Mouse (Mus musculus) cerebral cortex, adult 2 months (tissue): ENCODE results near the gene Sigmar1.

Experiments used
- WGBS: fragments of 180-500 bp; shearing (Covaris S2); methylation state at CpG from one replicate; pipeline ENCODE4 v1.1.7; 2018; 5-methylcytosine and 5-hydroxymethylcytosine counted together

Gene Sigmar1

DNA sequence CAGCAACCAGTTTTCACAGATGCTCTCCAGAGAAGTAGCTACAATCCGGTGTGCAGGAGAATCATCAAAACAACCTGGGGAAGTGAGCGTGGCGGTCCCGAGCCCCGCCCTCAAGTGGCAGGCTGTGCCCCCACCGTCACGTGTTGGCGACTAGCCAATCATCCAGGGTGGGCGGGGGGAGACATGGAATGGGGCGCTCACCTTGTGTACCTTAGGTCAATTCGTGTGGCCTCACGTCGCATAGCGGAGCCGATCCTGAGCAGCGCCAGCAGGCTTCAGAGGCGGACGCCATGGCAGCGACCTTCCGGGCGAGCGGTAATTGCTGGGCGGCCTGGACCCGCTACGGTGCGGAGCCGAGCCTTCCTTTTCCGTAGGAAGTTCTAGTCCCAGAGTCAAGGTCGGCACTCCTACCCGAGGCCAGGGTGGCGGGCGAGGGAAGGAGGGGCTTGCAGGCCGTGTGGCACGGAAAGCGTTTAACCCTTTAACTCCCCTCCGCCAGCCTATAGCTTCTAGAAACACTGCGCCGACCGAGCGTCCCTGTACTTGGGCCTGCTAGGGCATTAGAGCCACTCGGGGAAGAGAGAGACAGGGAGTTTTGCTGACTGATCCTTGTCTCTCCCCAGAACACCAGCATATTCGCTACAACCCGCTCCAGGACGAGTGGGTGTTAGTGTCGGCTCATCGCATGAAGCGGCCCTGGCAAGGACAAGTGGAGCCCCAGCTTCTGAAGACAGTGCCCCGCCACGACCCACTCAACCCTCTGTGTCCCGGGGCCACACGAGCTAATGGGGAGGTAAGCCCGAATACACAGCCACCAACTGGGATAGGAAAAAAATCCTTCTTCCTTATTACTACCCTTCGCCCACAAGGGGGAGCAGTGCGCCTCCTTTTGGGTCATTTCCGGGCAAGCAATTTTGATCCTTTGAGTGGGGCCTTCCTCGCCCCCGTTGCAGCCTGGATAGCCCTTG, at the start of gene Sigmar1:
Sigmar1 (minus strand) TSS at position 820 of the 968 bp plus-strand sequence.
- WGBS: under 1% methylated on average over 57 of the region's 57 CpGs

DNA sequence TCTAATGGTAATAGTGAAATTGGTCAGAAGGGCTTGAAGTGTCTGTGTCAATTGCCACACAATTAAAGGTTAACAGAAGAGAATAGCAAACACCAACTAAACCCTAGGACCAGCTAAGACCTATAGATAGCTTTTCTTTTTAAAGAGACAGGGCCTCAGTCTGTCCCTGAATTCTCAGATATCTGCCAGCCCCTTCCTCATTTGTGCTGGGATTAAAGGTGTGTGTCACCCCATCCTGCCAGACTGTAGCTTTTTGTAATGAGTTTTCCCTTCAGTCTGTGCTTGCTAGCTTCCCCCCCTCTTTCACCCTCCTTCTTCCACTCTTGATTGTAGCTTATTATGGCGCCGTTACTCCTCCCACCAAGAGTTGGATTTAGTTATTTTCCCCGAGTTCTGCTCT, 27.2 kb upstream of the Sigmar1 start:
- 20% methylated on average over 3 of the region's 3 CpGs for WGBS

DNA sequence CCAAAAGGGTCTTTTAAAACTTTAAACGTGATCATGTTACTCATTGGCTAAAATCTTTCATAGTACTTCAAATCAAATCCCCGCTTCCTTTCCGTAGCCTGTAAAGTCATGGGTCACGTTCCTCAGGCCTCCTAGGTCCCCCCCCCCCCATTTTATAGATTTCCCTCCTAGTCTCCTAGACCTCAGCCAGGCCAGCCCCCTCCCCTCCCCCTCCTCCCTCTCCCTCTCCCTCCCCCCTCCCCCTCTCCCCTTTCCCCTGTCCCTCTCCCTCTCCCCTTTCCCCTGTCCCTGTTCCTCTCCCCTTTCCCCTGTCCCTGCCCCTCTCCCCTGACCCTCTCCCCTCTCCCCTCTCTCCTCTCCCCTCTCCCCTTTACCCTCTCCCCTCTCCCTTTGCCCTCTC, 26.8 kb upstream of the Sigmar1 start:
- 33% methylated on average over 4 of the region's 4 CpGs for WGBS

DNA sequence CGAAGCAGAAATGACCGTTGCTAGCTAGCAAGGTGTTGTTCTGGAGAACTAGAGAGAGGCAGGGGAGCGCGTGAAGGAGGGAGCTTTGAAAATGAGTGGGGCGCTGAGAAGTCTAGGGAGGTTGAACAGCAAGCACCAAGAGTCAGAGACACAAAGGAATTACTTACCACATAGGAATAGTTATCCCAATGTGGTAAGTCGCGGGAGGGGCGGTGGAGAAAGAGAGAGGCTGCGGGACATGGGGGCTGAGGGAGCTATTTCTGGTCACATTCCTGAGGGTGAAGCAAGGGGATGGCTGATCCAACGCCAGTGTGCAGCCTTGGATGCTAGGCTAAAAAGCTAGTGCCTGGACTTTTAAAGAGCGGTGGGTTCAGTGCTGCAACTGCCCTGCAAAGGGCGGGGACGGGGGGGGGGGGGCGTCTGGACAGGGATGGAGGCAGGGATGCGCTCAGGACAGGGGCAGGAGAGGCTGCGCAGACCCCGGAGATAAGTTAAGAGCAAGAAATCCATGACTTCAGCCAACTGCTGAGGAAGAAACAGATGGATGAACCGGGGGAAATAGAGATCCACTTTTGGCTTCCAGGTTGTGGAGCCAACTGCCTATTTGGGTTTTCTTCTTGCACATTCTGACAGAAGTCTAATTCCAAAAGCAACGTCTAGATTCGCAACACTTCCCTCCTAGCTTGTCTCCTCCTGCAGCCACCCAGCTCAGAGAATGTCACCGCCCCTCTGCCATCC, 26.0 kb upstream of the Sigmar1 start:
- WGBS: 17% methylated on average over 15 of the region's 21 CpGs

DNA sequence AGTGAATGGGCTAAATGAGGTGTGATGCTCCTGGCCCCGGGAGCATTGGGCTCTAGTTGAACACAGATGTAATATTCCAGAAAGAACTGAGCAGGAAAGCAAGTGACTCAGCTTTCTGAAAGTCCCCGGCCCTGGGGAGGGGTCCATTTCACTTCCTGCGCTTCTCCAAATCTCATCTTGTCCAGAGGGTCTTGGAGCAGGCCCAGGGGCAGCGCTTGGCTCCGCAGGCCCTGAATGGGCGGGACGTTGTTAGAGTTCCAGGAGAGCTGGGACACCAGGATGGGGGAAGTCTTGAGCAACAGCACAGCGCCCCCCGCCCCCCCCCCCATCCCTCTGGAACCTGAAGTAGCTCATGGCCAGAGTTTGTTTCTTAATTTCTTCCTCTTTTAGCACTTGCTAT, 25.3 kb upstream of the Sigmar1 start:
- WGBS: 17% methylated on average over 9 of the region's 9 CpGs

DNA sequence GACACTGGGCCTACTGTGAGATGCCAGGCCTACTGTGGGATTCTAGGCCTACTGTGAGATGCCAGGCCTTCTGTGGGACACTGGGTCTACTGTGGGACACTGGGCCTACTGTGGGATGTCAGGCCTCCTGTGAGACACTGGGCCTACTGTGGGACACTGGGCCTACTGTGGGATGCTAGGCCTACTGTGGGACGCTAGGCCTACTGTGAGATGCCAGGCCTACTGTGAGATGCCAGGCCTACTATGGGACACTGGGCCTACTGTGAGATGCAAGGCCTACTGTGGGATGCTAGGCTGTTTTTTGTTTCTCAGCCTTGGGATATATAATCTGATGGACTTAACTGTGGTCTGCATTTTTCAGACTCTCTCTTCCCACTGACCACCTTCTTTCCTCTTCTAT, 19.9 kb upstream of the Sigmar1 start:
- 87% methylated on average over 1 of the region's 1 CpGs for WGBS

DNA sequence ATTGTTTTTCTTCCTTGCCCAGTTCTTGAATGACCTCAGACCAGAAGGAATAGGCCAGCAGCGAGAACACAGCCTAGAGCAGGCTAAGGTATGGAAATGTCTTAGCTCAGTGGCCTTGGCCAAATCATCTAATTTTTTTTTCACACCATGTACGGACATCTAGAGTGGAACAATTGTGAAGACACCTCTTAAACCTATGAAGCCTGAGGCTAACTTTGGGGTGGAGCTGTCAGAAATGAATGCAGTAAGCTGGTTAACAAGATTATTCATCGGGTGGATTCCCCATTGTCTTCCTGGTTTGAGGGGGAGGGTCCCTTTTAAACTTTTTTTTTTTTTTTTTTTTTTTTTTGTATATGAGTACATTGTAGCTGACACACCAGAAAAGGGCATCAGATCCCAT, 18.5 kb upstream of the Sigmar1 start:
- WGBS: 60% methylated on average over 3 of the region's 3 CpGs

DNA sequence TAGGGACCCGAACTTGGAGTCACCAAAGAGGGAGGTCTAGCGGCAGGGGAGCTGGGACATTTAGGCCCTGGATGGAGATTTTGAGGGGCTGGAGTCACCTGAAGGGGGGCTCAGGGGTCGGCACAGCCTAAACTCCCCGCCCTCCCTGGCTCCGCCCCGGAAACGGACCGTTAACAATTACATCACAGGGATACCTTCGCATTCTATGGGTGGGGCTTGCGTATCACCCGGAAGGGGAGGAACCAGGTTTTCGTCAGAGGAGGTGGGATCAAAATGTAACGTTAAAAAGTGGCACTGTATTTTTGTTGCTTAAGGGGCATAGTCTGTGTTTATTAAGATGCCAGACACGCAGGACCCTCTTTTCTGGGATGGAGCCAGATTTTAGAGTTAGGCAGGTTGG, 18.0 kb upstream of the Sigmar1 start, which contains the start of gene Ccl27a:
Ccl27a (minus strand) TSS at position 246 of the 400 bp plus-strand sequence.
- WGBS: 5% methylated on average over 12 of the region's 14 CpGs

DNA sequence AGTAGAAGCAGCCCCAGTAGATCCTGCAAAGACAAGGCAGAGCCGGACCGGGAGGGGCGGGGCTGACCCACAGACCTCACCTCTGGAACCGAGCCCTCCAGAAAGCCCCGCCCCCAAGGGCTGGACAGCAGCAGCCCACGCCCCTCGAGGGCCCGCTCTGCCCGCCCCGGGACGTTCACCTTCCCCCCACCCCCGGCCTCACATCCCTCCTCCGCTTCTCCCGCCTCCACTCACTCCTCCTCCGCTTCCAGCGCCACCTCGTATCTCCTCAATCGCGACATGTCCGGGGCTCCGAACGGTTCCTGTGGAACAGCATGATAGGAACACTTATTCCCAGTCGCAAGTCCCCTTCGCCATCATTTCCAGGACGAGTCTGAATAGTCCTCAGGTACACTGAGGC, 17.5 kb upstream of the Sigmar1 start:
- WGBS: under 1% methylated on average over 20 of the region's 25 CpGs

DNA sequence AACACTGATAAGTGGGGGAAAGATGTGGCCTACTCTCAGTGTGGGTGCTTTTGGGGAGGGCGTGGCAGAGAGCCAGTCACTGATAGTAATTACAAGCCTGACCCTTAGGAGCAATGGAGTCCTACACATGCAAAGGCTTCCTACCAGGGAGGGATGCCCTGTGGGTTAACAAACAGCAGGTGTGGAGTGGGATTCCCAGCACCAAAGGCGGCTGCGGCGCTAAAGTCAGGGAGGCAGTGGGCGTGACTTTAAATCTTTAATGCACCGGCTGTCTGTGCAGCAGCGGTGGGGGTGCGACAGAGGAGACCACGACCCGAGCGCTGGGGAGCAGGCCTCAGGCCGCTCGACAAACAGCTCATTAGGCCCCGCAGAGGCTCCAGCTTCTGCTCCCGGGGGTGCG, 17.0 kb upstream of the Sigmar1 start:
- 7% methylated on average over 10 of the region's 16 CpGs for WGBS

DNA sequence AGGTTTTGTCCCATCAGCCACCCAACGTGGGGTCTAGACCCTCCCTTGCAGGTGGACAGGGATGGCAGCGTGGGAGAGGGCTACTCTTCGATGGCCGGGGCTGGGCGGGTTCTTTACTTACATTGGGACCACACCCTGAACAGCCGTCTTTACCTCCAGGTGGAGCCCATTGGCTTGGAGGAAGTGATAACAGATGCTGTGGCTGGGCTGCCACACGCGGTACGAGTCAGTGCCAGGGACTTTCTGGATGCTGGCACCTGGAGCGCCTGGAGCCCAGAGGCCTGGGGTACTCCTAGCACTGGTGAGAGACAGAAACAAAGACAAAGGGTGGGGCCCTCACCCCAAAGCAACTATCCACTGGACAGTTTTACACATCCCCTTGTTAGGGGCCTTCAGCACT, 11.3 kb upstream of the Sigmar1 start:
- WGBS: 67% methylated on average over 10 of the region's 10 CpGs

DNA sequence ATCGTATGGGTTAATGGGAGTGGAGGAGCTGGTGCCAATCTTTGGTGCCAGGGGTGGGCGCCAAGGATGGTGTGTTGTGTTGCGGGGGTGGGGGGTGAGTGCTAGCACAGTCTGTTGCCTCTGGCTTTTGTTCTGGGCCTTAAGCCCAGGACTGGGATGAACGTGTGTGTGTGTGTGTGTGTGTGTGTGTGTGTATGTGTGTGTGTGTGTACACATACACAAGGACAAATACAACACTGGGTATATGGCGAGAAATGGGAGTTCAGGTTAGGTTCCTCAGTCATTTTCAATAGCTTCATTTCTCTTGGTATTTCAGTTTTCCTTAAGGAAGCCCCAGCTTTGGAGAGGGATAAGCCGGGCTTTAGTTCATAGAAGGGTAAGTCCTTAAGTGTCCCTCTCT, 7.2 kb upstream of the Sigmar1 start:
- 40% methylated on average over 4 of the region's 6 CpGs for WGBS

DNA sequence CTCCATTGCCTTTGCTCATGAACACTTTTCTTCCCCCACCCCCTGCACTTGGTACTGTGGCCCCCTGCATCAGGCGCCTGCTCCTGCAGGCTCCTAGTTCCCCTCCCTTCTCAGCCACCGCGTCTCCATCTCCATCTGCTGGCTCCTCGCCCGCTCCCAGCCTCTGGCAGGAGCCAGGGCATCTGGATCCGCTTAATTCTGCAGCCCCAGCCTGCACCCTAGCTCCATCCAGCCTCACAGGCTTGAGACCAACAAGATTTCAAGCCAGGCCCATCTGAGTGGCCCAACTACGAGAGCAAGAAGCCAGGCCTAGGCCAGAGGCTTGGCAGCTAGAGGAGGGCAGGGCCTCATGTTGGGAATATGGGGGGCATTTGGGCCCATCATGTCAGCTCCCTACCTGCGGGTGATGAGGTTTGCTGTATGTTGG, 6.7 kb upstream of the Sigmar1 start:
- 36% methylated on average over 8 of the region's 8 CpGs for WGBS

DNA sequence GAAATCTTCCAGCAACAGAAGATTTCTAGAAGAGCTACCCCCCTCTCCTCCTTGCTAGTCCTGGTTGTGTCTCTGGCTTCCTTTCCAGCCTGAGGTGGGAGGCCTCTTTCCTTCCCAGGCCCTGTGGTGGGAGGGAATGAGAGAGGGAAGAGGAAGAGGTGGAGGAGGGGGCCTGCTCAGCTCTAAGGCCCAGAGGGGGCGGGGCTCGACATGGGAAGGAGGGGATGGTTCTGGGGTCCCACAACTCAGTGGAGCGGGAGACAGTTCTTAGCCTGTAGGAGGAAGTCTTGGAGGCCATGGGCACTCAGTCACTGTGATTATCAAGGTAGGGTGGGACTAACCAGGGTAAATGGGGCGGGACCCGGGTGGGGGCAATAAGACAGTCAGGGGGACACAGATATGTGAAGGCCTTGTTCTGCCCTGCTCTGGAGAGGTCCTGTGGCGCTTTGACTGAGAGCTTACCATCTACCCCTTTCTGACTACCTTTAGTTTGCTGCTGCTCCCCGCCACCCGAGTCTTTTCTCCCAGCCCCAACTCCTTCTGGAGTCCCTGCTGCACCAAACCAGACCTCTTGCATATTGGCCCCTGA, 6.2 kb upstream of the Sigmar1 start:
- 60% methylated on average over 8 of the region's 8 CpGs for WGBS

DNA sequence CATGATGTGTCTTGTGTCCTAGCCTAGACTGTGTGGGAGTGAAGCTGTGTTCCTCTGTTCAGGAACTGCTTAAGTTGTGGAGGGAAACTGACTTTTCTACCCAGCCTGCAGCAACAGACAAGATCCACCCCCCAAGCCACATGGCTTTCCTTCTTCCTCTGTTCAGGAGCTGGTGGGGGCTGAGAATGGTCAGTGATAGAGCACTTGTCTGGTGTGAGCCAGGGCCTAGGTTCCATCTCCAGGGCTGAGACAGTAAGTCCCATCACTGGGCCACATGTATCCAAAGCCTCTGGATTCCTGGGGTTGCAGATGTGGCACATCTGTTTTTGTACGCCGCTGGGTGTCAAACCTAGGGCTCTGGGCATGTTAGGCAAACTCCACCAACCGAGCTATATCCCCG, 5.0 kb upstream of the Sigmar1 start:
- 56% methylated on average over 4 of the region's 4 CpGs for WGBS

DNA sequence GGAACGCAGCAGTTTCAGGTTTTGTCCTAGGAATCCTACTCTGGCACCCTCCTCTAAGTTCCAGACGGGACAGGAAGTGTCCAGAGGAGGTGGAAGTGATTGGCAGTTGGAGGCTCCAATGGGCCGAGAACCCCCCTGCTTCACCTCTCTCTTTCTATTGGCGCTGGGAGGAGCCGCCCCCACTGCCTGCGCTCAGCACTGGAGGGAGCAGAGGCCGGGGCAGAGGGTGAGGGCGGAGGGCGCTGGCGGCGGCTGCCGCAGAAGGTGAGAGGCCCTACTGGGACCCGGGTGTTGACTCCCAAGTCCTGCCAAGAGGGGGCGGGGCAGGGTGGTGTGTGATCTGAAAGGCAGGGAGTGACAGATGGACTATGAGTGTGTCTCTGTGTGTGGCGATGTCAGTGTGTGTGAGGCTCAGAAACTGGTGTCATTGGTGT, 4.3 kb upstream of the Sigmar1 start:
- WGBS: 8% methylated on average over 15 of the region's 15 CpGs

DNA sequence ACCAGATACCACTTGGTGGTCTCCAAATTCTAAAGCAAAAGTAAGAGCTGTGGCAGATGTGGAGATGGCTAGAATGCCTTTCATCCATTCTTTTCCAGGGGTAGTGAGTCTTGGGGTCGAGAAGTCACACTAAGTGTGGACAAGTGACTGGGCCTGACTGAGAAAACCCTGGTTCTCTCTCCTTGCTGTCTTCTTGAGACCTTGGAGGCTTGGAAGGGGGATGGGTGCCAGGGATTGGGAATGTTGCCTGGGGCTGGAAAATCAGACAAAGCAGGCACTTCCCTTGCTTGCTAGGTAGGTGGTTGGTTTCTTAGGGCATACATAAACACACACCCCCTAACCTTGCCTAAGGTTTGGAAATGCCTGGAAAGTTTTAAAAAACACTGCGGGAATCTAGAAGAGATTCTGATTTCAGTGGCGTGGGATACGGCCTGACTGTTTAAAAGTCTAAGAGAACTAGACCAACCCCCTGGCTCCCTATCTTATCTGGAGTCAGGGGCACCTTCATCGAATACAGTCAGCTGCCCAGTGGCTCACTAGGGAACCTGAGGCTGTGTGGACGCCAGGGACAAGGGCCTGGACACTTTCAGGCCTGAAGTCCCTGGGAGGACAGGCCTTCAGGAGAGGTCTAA, 3.8 kb upstream of the Sigmar1 start:
- 39% methylated on average over 6 of the region's 6 CpGs for WGBS

DNA sequence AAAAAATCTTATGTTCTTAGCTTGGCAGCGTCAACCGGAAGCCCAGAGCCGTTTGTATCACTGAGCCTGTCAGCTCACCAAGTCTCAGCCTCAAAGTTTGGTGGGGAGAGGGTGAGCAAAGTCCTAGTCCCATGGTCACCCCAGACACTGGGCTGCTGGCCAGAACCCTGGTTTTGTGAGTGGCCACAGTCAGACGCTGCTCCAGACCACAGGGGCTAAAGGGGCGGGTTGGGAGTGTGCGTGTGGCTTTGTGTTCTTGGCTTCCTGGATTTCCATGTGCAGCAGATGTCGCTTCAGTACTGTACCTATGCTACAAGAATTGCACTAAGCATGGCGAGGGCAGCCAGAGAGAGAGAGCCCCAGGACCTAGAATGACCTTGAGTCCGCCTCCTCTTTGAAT, 3.2 kb upstream of the Sigmar1 start:
- 42% methylated on average over 9 of the region's 9 CpGs for WGBS

DNA sequence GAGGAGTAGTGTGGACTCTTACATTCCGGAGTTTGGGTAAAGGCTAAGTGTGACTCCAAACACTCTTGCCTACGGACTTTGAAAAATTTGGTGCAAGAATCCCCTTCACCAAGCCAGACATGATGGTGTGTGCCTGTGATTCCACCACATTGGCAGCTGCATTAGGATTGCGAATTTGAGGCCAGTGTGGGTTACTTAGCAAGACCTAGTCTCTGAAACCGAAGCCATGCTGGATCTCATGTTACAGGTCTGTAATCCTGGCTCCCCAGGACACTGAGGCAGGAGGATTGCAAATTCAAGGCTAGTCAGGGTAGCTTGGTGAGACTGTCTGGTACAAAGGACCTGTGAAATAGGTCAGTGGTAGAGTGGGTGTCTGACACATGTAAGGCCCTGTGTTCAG, 2.7 kb upstream of the Sigmar1 start:
- WGBS: 80% methylated on average over 4 of the region's 4 CpGs

DNA sequence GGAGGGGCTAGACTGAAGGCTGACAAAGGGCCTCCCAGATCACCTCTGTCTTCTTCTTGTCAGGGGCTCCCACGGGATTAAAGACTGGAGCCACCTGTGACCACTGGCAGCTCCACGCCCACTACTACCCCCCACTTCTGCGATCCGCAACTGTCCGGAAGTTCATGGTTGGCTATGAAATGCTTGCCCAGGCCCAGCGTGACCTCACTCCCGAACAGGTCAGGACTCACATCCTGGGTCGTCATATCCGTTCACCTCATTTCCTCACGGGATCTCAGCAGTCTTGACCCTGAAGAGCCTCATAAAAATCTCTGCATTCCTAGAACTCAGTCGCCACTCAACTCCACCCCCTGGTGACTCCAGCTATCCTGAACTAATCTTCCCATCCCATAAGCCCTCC, 2.1 kb upstream of the Sigmar1 start:
- WGBS: 76% methylated on average over 11 of the region's 11 CpGs

DNA sequence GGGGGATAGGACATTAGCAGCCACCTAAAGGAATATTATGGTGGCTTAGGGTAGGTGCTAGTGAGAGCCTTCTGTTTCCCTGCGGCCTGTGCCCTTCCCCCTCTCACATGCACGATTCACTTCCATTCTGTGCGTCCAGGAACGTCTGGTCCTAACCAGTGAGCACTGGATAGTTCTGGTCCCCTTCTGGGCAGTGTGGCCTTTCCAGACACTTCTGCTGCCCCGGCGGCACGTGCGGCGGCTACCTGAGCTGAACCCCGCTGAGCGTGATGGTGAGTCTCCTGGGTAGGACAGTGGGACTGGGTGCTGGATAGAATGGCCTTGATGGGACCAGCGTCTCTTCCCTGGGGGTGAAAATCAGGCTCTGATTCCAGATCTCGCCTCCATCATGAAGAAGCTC, 1.4 kb upstream of the Sigmar1 start:
- WGBS: 89% methylated on average over 13 of the region's 13 CpGs

DNA sequence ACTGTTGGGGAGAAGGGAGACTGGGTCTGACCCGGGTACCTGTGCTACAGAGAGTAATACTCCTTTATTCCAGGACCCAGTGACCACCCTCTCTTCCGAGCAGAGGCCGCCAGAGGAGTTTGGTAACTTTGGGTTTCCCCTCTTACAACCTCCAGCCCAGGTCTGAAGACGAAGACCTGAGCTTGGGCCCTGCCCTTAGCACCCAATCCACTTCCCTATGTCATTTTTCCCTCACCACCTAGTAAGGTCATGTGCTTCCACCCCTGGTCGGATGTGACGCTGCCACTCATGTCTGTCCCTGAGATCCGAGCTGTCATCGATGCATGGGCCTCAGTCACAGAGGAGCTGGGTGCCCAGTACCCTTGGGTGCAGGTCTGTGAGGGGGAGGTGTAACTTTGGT, 483 bp upstream of the Sigmar1 start:
- 60% methylated on average over 8 of the region's 8 CpGs for WGBS
